Mouse (Mus musculus) Patski (cell line): Measurements from ENCODE around the gene Eef1akmt4. TPM values are rescaled to one million over a fixed set of nuclear protein-coding genes. Genes with fewer than 3 reads are reported as not detected.

Experiments
- ATAC-seq: fragments of 100-300 bp; one replicate; pipeline ENCODE4 v1.8.0; 2021
- CTCF ChIA-PET: fragments of 350-600 bp; sonication (Branson Sonifier 250); formaldehyde crosslinking; loops from one replicate; lab custom pipeline; 2022; ENCODE audit warnings: inconsistent platforms; lab: Charles Lee
- POLR2A ChIA-PET: fragments of 350-600 bp; sonication (Branson Sonifier 250); formaldehyde crosslinking; loops from one replicate; lab custom pipeline; 2022; ENCODE audit warnings: antibody characterized with exemption, inconsistent platforms; lab: Charles Lee
- DNase-seq: peaks from one replicate; pipeline ENCODE4 v3.0.0-alpha.2; 2011; ENCODE audit warnings: low read depth, low spot score
- H3K27me3 ChIP-seq: fragments of 371-371 bp; one replicate; pipeline ENCODE4 v1.5.1; 2021
- CTCF ChIP-seq: fragments of 100-300 bp; IDR thresholded peaks from one replicate; pipeline ENCODE4 v1.5.1; 2021
- in situ Hi-C: fragments of 300-500 bp; cut with MboI; formaldehyde crosslinking; loops from 3 replicates; pipeline ENCODE4 v1.11.1; 2018; ENCODE audit warnings: low pct_unique_long_range_greater_than_20kb, mixed read lengths
- polyA plus RNA-seq: library from polyadenylated mRNA; unstranded; gene quantifications from one replicate; pipeline ENCODE4 v1.2.3, GENCODE M21; 2021

The Eef1akmt4 gene
- polyA plus RNA-seq, 1 experiment from 2014 or later = 8.6 TPM

- in situ Hi-C loops = no loop called here
- DNase-seq (no peak), ATAC-seq (no peak)
- no peaks in the 10 kb centered on the region for H3K27me3 ChIP-seq
- ChIA-PET POLR2A (no interaction called here), CTCF (interaction anchor here (0.8 to 0.9 kb wide), 2 partner anchors 9 to 19 kb away, joined by 3 read pairs; no protein-coding TSS in a partner anchor)
- no peak for TF ChIP-seq CTCF
Observed at GRCm38 (mm10) chr16:20623211-20623610, 11.8 kb downstream of the Eef1akmt4 start.

GRCm38 (mm10) chr16:20628871-20629391, 17.5 kb downstream of the Eef1akmt4 start:
- TF ChIP-seq CTCF = no peak
- no peak for DNase-seq
- POLR2A ChIA-PET = no interaction called here
- no peak for ATAC-seq
- CTCF ChIA-PET = no interaction called here
- in situ Hi-C loops = no loop called here
- no peaks in the 10 kb centered on the region for H3K27me3 ChIP-seq

- no peak for ATAC-seq
- in situ Hi-C loops = no loop called here
Observed at GRCm38 (mm10) chr16:20629731-20630634, 18.6 kb downstream of the Eef1akmt4 start, which contains the start of gene Ece2. Gene Ece2 (plus strand): TSS chr16:20629828.

GRCm38 (mm10) chr16:20637410-20637809, 26.0 kb downstream of the Eef1akmt4 start:
- ATAC-seq (no peak), DNase-seq (no peak)
- POLR2A ChIA-PET = no interaction called here
- in situ Hi-C loops = no loop called here
- no peak for TF ChIP-seq CTCF
- CTCF ChIA-PET = no interaction called here
- H3K27me3 ChIP-seq = peaks cover 6% of the 10 kb centered on the region

More at GRCm38 (mm10) chr16:20629731-20630634, 18.6 kb downstream of the Eef1akmt4 start, which contains the start of gene Ece2:
- POLR2A ChIA-PET = no interaction called here
- DNase-seq = no peak
- CTCF ChIA-PET = no interaction called here
- TF ChIP-seq CTCF = no peak
- H3K27me3 ChIP-seq = no peaks in the 10 kb centered on the region

GRCm38 (mm10) chr16:20638367-20638766, 27.0 kb downstream of the Eef1akmt4 start:
- no peak for DNase-seq
- peaks cover 7% of the 10 kb centered on the region for H3K27me3 ChIP-seq
- in situ Hi-C loops = no loop called here
- ChIA-PET POLR2A (no interaction called here), CTCF (no interaction called here)
- no peak for ATAC-seq
- no peak for TF ChIP-seq CTCF

- ATAC-seq (peak; percentile 54), DNase-seq (no peak)
- ChIA-PET CTCF (interaction anchor here (0.7 to 1.5 kb wide), 6 partner anchors 19 to 227 kb away, joined by 3 read pairs; no protein-coding TSS in a partner anchor), POLR2A (no interaction called here)
- H3K27me3 ChIP-seq = peaks cover 34% of the 10 kb centered on the region
- TF ChIP-seq CTCF = peak; percentile 95
- in situ Hi-C loops = no loop called here
Observed at GRCm38 (mm10) chr16:20642161-20642560, 30.8 kb downstream of the Eef1akmt4 start.

- peaks cover 31% of the 10 kb centered on the region for H3K27me3 ChIP-seq
- ChIA-PET CTCF (no interaction called here), POLR2A (no interaction called here)
- in situ Hi-C loops = no loop called here
- DNase-seq (no peak), ATAC-seq (no peak)
- no peak for TF ChIP-seq CTCF
Observed at GRCm38 (mm10) chr16:20643911-20644310, 32.5 kb downstream of the Eef1akmt4 start.

- peaks cover 6% of the 10 kb centered on the region for H3K27me3 ChIP-seq
- POLR2A ChIA-PET = interaction anchor here (1.1 to 1.3 kb wide), 2 partner anchors 21 to 40 kb away, joined by 3 to 4 read pairs; no protein-coding TSS in a partner anchor
- DNase-seq (peak; percentile 51), ATAC-seq (peak; percentile 94)
- CTCF ChIA-PET = no interaction called here
- in situ Hi-C loops = no loop called here
- TF ChIP-seq CTCF = no peak
Observed at GRCm38 (mm10) chr16:20651076-20651946, 39.9 kb downstream of the Eef1akmt4 start, which contains the start of gene Psmd2. Gene Psmd2 (plus strand): TSS chr16:20651652.

- ATAC-seq = no peak
- no peak for TF ChIP-seq CTCF
- peaks cover 5% of the 10 kb centered on the region for H3K27me3 ChIP-seq
- ChIA-PET POLR2A (interaction anchor here (1.3 kb wide), 1 partner anchor 20 kb away, joined by 4 read pairs; no protein-coding TSS in a partner anchor), CTCF (no interaction called here)
- in situ Hi-C loops = no loop called here
- DNase-seq = no peak
Observed at GRCm38 (mm10) chr16:20651947-20652310, 40.5 kb downstream of the Eef1akmt4 start.

- H3K27me3 ChIP-seq = no peaks in the 10 kb centered on the region
- POLR2A ChIA-PET = no interaction called here
- TF ChIP-seq CTCF = no peak
- DNase-seq (no peak), ATAC-seq (no peak)
- in situ Hi-C loops = no loop called here
- CTCF ChIA-PET = no interaction called here
Observed at GRCm38 (mm10) chr16:20653315-20653714, 41.9 kb downstream of the Eef1akmt4 start.
